In the genomic region with DNA sequence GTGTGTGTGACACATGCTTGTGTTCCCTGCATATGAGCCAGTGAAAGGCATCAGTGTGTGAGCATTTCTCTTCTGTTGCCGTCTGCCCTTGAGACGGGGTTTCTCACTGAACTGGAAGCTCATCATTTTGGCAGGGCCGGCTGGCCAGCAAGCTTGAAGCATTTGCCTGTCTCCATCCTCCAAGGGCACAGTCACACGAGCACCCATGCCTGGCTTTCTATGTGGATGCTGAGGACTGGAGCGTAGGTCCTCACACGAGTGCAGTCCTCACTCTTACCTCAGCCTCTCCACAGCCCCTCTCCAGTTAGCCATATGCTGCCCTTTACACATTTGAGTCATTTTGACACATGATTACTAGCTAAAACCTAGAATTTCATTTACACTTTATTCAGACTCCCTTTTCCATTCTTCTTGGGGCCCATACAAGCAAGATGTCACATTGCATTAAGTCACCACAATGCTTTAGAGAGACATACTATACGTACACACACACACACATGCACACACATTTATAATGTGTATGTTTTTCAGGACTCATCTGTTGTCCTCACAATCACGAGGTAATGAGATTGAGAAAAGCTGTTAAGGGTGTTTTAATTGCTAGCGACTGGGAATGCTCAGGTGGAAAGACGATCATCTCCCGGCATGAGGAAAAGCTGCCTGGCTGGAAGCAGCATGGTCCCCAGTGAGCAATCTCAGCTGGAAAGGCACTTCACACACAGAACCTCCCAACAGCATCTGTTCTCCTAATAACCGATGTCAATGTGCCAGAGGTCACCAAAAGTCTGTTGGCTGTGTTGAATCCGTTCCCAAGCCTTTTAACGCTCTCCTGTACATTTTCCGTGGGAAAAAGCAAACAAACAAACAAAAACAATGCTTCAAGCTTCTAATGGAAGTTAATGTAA, we compare ENCODE assay signal across 9 mouse cellular contexts.
DNase-seq lines count a peak whose midpoint lies in the region; ATAC-seq and TF ChIP-seq lines count a peak whose summit lies in the region.
"Had no signal": no experiment of that assay in that cellular context is flagged by ENCODE, and none has a peak within 500 bp of the region (broad histone marks: within the 10 kb centered on the region; RNA-seq: fewer than 3 reads in every experiment).

No protein-coding gene starts in this region.

- H3K9ac ChIP-seq in kidney, postnatal 0 days (ENCODE audit: low read depth, low read length), result no peak overlapping the region
- no peak overlapping the region for H3K9ac ChIP-seq in heart, adult 2 months (ENCODE audit: low read depth, low read length)
- H3K9ac ChIP-seq in midbrain, embryonic 14.5 days (replicated peaks; ENCODE audit: low read length), result no peak overlapping the region
- no peak overlapping the region for H3K9ac ChIP-seq in liver, postnatal 0 days (replicated peaks)
- H3K9ac ChIP-seq: liver, embryonic 13.5 days had no signal

- no peak overlapping the region for H3K27ac ChIP-seq in kidney, postnatal 0 days
- peak overlapping the region; percentile 56 for H3K27ac ChIP-seq in heart, adult 2 months
- H3K27ac ChIP-seq in midbrain, embryonic 14.5 days (replicated peaks; ENCODE audit: low read depth, low read length), result 0 out of 2 replicates have a peak overlapping the region, but pooled peaks have one; percentile 13
- H3K27ac ChIP-seq in liver, postnatal 0 days (ENCODE audit: low read depth), result no peak overlapping the region
- H3K27ac ChIP-seq: liver, embryonic 13.5 days had no signal

- TF ChIP-seq CTCF in kidney, postnatal 0 days (IDR thresholded peaks at IDR 0.05; ENCODE audit: low read depth), result no peak
- TF ChIP-seq CTCF in heart, adult 2 months (IDR thresholded peaks at IDR 0.05), result no peak
- TF ChIP-seq CTCF in liver, postnatal 0 days (IDR thresholded peaks at IDR 0.05; ENCODE audit: low read depth), result no peak

- no peaks in the 10 kb centered on the region for H3K27me3 ChIP-seq in kidney, postnatal 0 days (ENCODE audit: insufficient read depth, low read length)
- H3K27me3 ChIP-seq in heart, adult 2 months (ENCODE audit: control insufficient read depth, insufficient read depth, low read length), result no peaks in the 10 kb centered on the region
- H3K27me3 ChIP-seq in midbrain, embryonic 14.5 days (ENCODE audit: control insufficient read depth, insufficient read depth, low read length), result no peaks in the 10 kb centered on the region
- H3K27me3 ChIP-seq in liver, postnatal 0 days (ENCODE audit: insufficient read depth, low read length), result no peaks in the 10 kb centered on the region
- H3K27me3 ChIP-seq: liver, embryonic 13.5 days had no signal

- peak; percentile 38; the same call in 1 of the 2 replicates for TF ChIP-seq POLR2A in heart, adult 2 months (IDR thresholded peaks at IDR 0.05; ENCODE audit: insufficient read depth, low read depth, low read length)

- no peaks in the 10 kb centered on the region for H3K9me3 ChIP-seq in kidney, postnatal 0 days (replicated peaks; ENCODE audit: low read length)
- no peaks in the 10 kb centered on the region for H3K9me3 ChIP-seq in midbrain, embryonic 14.5 days (ENCODE audit: control insufficient read depth, low read length)
- no peaks in the 10 kb centered on the region for H3K9me3 ChIP-seq in liver, postnatal 0 days (ENCODE audit: low read length)
- H3K9me3 ChIP-seq: liver, embryonic 13.5 days had no signal

- no peaks in the 10 kb centered on the region for H3K4me1 ChIP-seq in kidney, postnatal 0 days (replicated peaks; ENCODE audit: insufficient read depth, low read length)
- peaks cover 14% of the 10 kb centered on the region for H3K4me1 ChIP-seq in heart, adult 2 months (ENCODE audit: control insufficient read depth, insufficient read depth, low read length)
- peaks cover 11% of the 10 kb centered on the region; the same call in 1 of the 2 replicates for H3K4me1 ChIP-seq in midbrain, embryonic 14.5 days (ENCODE audit: control insufficient read depth, insufficient read depth, low read length)
- no peaks in the 10 kb centered on the region for H3K4me1 ChIP-seq in liver, postnatal 0 days (ENCODE audit: insufficient read depth)
- H3K4me1 ChIP-seq: liver, embryonic 13.5 days had no signal

- no peak for ATAC-seq in kidney, postnatal 0 days (replicated peaks; ENCODE audit: low FRiP score, low read depth)
- no peak for ATAC-seq in midbrain, embryonic 14.5 days (ENCODE audit: low FRiP score, low TSS enrichment)
- ATAC-seq in liver, postnatal 0 days, result no peak

- peak; percentile 32 for DNase-seq in kidney, postnatal 0 days (ENCODE audit: low spot score)
- DNase-seq in kidney, adult 11 months, result no peak
- DNase-seq in cerebellum, adult 18-20 months, result peak; percentile 62 to 68
- DNase-seq in heart, adult 2 months, result peak; percentile 37 to 64
- no peak for DNase-seq in midbrain, embryonic 14.5 days
- no peak for DNase-seq in ovary, postnatal 10 days (ENCODE audit: low spot score)
- no peak for DNase-seq in liver, postnatal 0 days
- DNase-seq: liver, embryonic 13.5 days had no signal

- 52% methylated on average over 15 of the region's 15 CpGs for WGBS in kidney, postnatal 0 days
- 52% methylated on average over 15 of the region's 15 CpGs for WGBS in heart, adult 2 months
- 57% methylated on average over 15 of the region's 15 CpGs for WGBS in midbrain, embryonic 14.5 days
- WGBS in liver, postnatal 0 days (ENCODE audit: insufficient replicate concordance), result 76% methylated on average over 15 of the region's 15 CpGs

- H3K79me2 ChIP-seq in heart, adult 2 months (replicated peaks; ENCODE audit: control insufficient read depth, insufficient read depth, low read length), result no peaks in the 10 kb centered on the region

- intact Hi-C loops in heart, adult 2 months (cut with DNase I), result loop anchor here (5.0 kb wide), 1 partner anchor 567 kb away; no protein-coding TSS in a partner anchor

- H3K4me3 ChIP-seq in kidney, postnatal 0 days (replicated peaks; ENCODE audit: low read depth, low read length), result no peak overlapping the region
- no peak overlapping the region; the same call in 1 of the 2 replicates for H3K4me3 ChIP-seq in heart, adult 2 months
- no peak overlapping the region for H3K4me3 ChIP-seq in midbrain, embryonic 14.5 days (replicated peaks; ENCODE audit: low read depth, low read length)
- H3K4me3 ChIP-seq in liver, postnatal 0 days (ENCODE audit: low read depth, low read length), result no peak overlapping the region
- H3K4me3 ChIP-seq: liver, embryonic 13.5 days; myocyte had no signal

- H3K4me2 ChIP-seq in kidney, postnatal 0 days (ENCODE audit: low read length), result no peak overlapping the region
- no peak overlapping the region for H3K4me2 ChIP-seq in midbrain, embryonic 14.5 days (ENCODE audit: low read length)
- H3K4me2 ChIP-seq in liver, postnatal 0 days (ENCODE audit: low read depth, low read length), result no peak overlapping the region
- H3K4me2 ChIP-seq: liver, embryonic 13.5 days had no signal

- H3K36me3 ChIP-seq in kidney, postnatal 0 days (ENCODE audit: insufficient read depth, low read length), result no peaks in the 10 kb centered on the region
- no peaks in the 10 kb centered on the region for H3K36me3 ChIP-seq in heart, adult 2 months (ENCODE audit: control insufficient read depth, insufficient read depth, low read length)
- no peaks in the 10 kb centered on the region for H3K36me3 ChIP-seq in midbrain, embryonic 14.5 days (ENCODE audit: control insufficient read depth, insufficient read depth, low read length)
- H3K36me3 ChIP-seq in liver, postnatal 0 days (replicated peaks; ENCODE audit: insufficient read depth, low read length), result no peaks in the 10 kb centered on the region
- H3K36me3 ChIP-seq: liver, embryonic 13.5 days had no signal

- TF ChIP-seq EP300 in heart, adult 2 months (IDR thresholded peaks at IDR 0.05; ENCODE audit: insufficient read depth, low read depth, low read length), result peak; percentile 99
- no peak for TF ChIP-seq EP300 in liver, postnatal 0 days (IDR thresholded peaks at IDR 0.05; ENCODE audit: low read depth)

Comparison
In these comparisons a context has a peak if more than half of its experiments do, and no peak if none do; other contexts are left out.
1. DNase-seq: peak in kidney, postnatal 0 days (single experiment), cerebellum, adult 18-20 months (2 of 2) and heart, adult 2 months (2 of 2); none in kidney, adult 11 months (single experiment), midbrain, embryonic 14.5 days (single experiment), ovary, postnatal 10 days (single experiment) and liver, postnatal 0 days (single experiment).
2. H3K27ac ChIP-seq: peak in heart, adult 2 months (single experiment) and midbrain, embryonic 14.5 days (single experiment); none in kidney, postnatal 0 days (single experiment) and liver, postnatal 0 days (single experiment).